9 mouse cellular contexts compared by ENCODE assay signal in genomic region chr4:102516982-102517630, GRCm38 (mm10).
DNase-seq lines count a peak whose midpoint lies in the region; ATAC-seq and TF ChIP-seq lines count a peak whose summit lies in the region.
"Had no signal": no experiment of that assay in that cellular context is flagged by ENCODE, and none has a peak within 500 bp of the region (broad histone marks: within the 10 kb centered on the region; RNA-seq: fewer than 3 reads in every experiment).

No protein-coding gene starts in this region.

- DNase-seq in left cerebral cortex, postnatal 10 days (ENCODE audit: extremely low spot score in 1 of 2, low spot score in 2 of 2) = peak; percentile 59 to 68
- DNase-seq in left cerebral cortex, adult 11 months (ENCODE audit: low spot score) = no peak
- DNase-seq in adrenal gland, postnatal 14 days = peak; percentile 56
- no peak for DNase-seq in heart, embryonic 10.5 days (ENCODE audit: low spot score)
- DNase-seq in liver (peak; percentile 53), MN1 (ENCODE audit: low spot score) (no peak)

- H3K9ac ChIP-seq in intestine, postnatal 0 days (ENCODE audit: low read depth, low read length) = no peak overlapping the region

- intact Hi-C loops in left cerebral cortex, postnatal 10 days (cut with DNase I) = no loop called here

- no peak overlapping the region for H3K4me3 ChIP-seq in heart, embryonic 10.5 days
- H3K4me3 ChIP-seq in intestine, postnatal 0 days (ENCODE audit: low read depth, low read length) = no peak overlapping the region
- H3K4me3 ChIP-seq: left cerebral cortex, adult 2 months had no signal

- peaks cover 3% of the 10 kb centered on the region; the same call in 1 of the 2 replicates for H3K4me1 ChIP-seq in heart, embryonic 10.5 days
- no peaks in the 10 kb centered on the region for H3K4me1 ChIP-seq in intestine, postnatal 0 days (replicated peaks; ENCODE audit: control insufficient read depth, insufficient read depth, low read length)

- TF ChIP-seq CTCF in intestine, postnatal 0 days (IDR thresholded peaks at IDR 0.05; ENCODE audit: low read depth) = no peak

- peak; percentile 81 for ATAC-seq in neutrophil, adult 5-6 weeks (ENCODE audit: extremely low read depth, insufficient number of reproducible peaks, low FRiP score, poor library complexity, severe bottlenecking)
- no peak for ATAC-seq in intestine, postnatal 0 days

- no peaks in the 10 kb centered on the region for H3K27me3 ChIP-seq in heart, embryonic 10.5 days (ENCODE audit: insufficient read depth, poor library complexity, severe bottlenecking)
- no peaks in the 10 kb centered on the region for H3K27me3 ChIP-seq in intestine, postnatal 0 days (replicated peaks; ENCODE audit: control insufficient read depth, insufficient read depth, low read length)

- no peaks in the 10 kb centered on the region for H3K36me3 ChIP-seq in heart, embryonic 10.5 days
- H3K36me3 ChIP-seq in intestine, postnatal 0 days (ENCODE audit: control insufficient read depth, insufficient read depth) = no peaks in the 10 kb centered on the region

- 0 out of 2 replicates have a peak overlapping the region, but pooled peaks have one; percentile 19 for H3K27ac ChIP-seq in heart, embryonic 10.5 days
- H3K27ac ChIP-seq in intestine, postnatal 0 days (ENCODE audit: low read depth, low read length) = no peak overlapping the region
- H3K27ac ChIP-seq: left cerebral cortex, adult 2 months had no signal

- WGBS in heart, embryonic 10.5 days = 65% methylated on average over 7 of the region's 7 CpGs
- 42% methylated on average over 7 of the region's 7 CpGs for WGBS in intestine, postnatal 0 days

- H3K9me3 ChIP-seq in heart, embryonic 10.5 days = no peaks in the 10 kb centered on the region
- H3K9me3 ChIP-seq in intestine, postnatal 0 days (ENCODE audit: control insufficient read depth) = no peaks in the 10 kb centered on the region

- no peak overlapping the region for H3K4me2 ChIP-seq in intestine, postnatal 0 days (replicated peaks; ENCODE audit: low read depth)

Comparison
In these comparisons a context has a peak if more than half of its experiments do, and no peak if none do; other contexts are left out.
1. DNase-seq: peak in left cerebral cortex, postnatal 10 days (2 of 2), adrenal gland, postnatal 14 days (single experiment) and liver (single experiment); none in left cerebral cortex, adult 11 months (single experiment), heart, embryonic 10.5 days (single experiment) and MN1 (single experiment).